Mouse (Mus musculus): ENCODE data around the gene Zmynd8.

DNA sequence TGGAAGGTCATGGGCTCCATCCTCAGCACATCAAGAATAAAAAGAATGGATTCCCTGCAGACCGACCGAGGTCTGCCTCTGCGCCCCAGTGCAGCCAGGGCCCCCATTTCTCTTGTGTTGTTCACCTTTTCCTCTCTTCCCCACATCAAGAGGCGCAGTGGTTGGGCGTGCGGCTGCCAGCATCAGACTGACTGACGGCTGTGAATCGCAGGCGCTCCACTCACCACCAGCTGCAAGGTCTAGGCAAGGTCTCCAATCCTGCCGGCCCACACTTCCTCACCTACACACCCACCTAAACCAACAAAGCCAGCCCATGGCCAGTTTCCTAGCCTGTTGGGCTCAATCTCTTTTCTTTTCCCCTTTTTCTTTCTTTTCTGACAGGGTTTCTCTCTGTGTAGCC is 8.4 kb downstream of the Zmynd8 start:
- TF ChIP-seq POLR2A (IDR thresholded peaks at IDR 0.05; ENCODE audit: low read depth, low read length) (no peak), CTCF (IDR thresholded peaks at IDR 0.05; ENCODE audit: borderline replicate concordance, insufficient read depth, low read length) (no peak)

Data from embryonic fibroblast, embryonic 13.5 days (primary cell).